Comparison of ENCODE assay signal across 8 mouse cellular contexts in genomic region chr12:71707727-71708369, GRCm38 (mm10).
DNase-seq lines count a peak whose midpoint lies in the region; TF ChIP-seq lines count a peak whose summit lies in the region.
"Had no signal": no experiment of that assay in that cellular context is flagged by ENCODE, and none has a peak within 500 bp of the region (broad histone marks: within the 10 kb centered on the region; RNA-seq: fewer than 3 reads in every experiment).

No protein-coding gene starts in this region.

- peaks cover 4% of the 10 kb centered on the region; the same call in 1 of the 2 replicates for H3K4me1 ChIP-seq in E14TG2a.4 (replicated peaks; ENCODE audit: low read depth, low read length)
- H3K4me1 ChIP-seq: limb, embryonic 12.5 days had no signal

- H3K4me3 ChIP-seq in E14TG2a.4 (replicated peaks; ENCODE audit: low read length), result no peak overlapping the region
- H3K4me3 ChIP-seq: limb, embryonic 12.5 days had no signal

- peak; percentile 97 for TF ChIP-seq CTCF in E14TG2a.4 (conservative IDR thresholded peaks at IDR 0.05; ENCODE audit: low read length)

- DNase-seq in T-cell, adult 2 months (ENCODE audit: low spot score), result peak; percentile 2
- peak; percentile 37 to 73 for DNase-seq in cerebellum, postnatal 4 days (ENCODE audit: low spot score in 2 of 2)
- peak; percentile 41 for DNase-seq in gastrocnemius, postnatal 14 days
- DNase-seq in kidney, postnatal 36 days, result peak; percentile 18 to 71
- DNase-seq in lung, postnatal 10 days, result peak; percentile 76
- DNase-seq in retina, postnatal 7 days (ENCODE audit: low read depth, low spot score), result peak; percentile 40

- peaks cover 3% of the 10 kb centered on the region; the same call in 1 of the 2 replicates for H3K27me3 ChIP-seq in E14TG2a.4 (ENCODE audit: insufficient read depth, low read length)
- H3K27me3 ChIP-seq: limb, embryonic 12.5 days had no signal

- intact Hi-C loops in gastrocnemius, postnatal 14 days (cut with DNase I; ENCODE audit: low total_unique reads), result loop anchor here (5.0 to 10.0 kb wide), 2 partner anchors 396 to 513 kb away; no protein-coding TSS in a partner anchor

- H3K9me3 ChIP-seq in E14TG2a.4 (ENCODE audit: low read length), result no peaks in the 10 kb centered on the region
- H3K9me3 ChIP-seq: limb, embryonic 12.5 days had no signal

- no peaks in the 10 kb centered on the region for H3K36me3 ChIP-seq in E14TG2a.4 (ENCODE audit: insufficient read depth, low read length)
- H3K36me3 ChIP-seq: limb, embryonic 12.5 days had no signal

Comparison
In these comparisons a context has a peak if more than half of its experiments do, and no peak if none do; other contexts are left out.
1. DNase-seq: peak in every context shown above with its lines; median percentile 76 in lung, postnatal 10 days; 55 in cerebellum, postnatal 4 days; 44 in kidney, postnatal 36 days; 41 in gastrocnemius, postnatal 14 days; 40 in retina, postnatal 7 days; 2 in T-cell, adult 2 months.